Mouse (Mus musculus): ENCODE measurements around the gene Tmem205. TPM values are rescaled to one million over a fixed set of nuclear protein-coding genes. Genes with fewer than 3 reads are reported as not detected.

The Tmem205 gene
- polyA plus RNA-seq (2014; fragmentation: Illumina TruSeq; extraction: RNeasy Lipid Tissue Mini Kit (QIAGEN cat#74804); ENCODE audit: low read depth, low replicate concordance): 141 TPM

DNA sequence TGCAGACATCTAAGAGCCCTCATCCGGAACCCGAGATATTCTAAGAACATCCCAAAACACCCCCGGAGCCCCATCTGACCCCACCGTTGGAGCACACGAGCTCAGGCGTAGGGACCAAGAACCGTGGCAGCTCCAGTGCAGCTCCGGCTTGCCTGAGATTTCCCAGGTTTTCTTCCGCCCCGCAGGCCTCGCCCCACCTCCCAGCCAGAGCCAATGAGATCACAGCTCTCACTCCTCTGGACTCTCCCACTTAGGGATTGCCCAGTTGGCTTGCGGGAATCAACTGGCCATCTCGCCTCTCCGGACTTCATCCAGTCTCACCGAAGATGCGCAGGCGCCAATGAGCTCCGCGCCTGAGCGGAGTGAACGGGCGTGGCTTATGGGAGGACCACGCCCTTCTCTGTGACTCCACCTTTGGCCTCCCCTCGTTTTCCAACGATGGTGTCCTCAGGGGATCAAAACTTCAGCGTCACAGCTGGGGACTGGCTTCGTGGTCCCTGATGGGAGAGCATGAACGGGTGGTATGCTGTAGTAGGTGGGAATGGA, at the start of gene Tmem205, which contains the start of gene Ccdc159:
Gene Tmem205 (minus strand): TSS at position 349 of the 546 bp plus-strand sequence.
Gene Ccdc159 (plus strand): TSS at position 264 of the 546 bp plus-strand sequence.

DNA sequence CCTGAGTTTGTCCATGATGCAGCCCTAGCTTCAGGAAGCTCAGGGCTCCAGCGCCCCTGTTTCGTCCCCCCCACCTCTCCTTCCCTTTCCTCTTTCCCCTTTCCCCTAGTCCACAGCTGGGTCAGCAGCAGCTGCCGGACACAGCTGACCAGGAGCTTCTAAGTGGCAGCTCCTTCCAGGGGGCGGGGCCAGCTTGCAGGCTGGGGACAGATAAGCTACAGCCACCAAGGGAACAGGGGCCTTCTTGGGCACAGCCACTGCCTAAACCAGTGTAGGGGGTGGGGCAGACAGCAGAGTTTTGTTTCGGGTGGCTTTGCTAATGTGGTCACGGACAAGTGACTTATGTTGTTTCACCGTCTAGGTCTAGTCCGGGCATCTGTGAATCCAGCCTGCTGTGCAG, 36.1 kb upstream of the Tmem205 start, which contains the start of gene Epor:
Gene Epor (minus strand): TSS at position 90 of the 400 bp plus-strand sequence.

DNA sequence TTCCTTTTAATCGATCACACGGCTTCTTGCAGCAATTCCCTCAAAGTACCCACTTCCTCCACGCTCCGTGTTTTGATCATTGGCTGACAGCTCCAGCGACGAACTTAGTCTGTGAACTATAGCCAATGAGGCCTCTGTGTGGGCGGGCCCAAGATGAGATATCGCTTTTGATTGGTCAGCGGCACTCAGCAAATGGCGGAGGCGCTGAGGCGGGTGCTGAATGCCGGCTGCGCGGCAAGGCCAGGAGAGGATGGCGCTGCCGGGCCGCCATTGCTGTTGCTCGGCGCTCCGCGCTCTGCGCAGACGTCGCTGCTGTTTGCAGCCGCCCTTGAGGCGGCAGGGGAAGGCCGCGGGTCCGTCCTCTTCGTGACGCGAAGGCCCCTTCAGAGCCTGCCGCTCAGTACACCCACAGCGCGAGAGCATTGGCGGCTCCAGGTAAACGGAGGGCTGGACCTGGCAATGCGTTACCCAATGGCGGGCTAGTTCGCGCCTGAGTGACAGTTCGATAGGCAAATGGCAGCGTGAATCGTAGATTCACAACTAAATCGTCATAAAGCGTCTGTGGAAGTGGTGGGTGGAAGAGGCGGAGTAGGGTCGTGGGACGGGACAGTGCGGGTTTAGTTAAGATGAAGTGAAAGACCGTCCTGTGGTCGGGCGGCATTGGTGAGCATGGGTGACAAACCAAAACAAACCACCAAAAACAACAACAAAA, 28.4 kb upstream of the Tmem205 start, which contains the start of gene Swsap1:
Gene Swsap1 (plus strand): TSS at position 186 of the 712 bp plus-strand sequence.

DNA sequence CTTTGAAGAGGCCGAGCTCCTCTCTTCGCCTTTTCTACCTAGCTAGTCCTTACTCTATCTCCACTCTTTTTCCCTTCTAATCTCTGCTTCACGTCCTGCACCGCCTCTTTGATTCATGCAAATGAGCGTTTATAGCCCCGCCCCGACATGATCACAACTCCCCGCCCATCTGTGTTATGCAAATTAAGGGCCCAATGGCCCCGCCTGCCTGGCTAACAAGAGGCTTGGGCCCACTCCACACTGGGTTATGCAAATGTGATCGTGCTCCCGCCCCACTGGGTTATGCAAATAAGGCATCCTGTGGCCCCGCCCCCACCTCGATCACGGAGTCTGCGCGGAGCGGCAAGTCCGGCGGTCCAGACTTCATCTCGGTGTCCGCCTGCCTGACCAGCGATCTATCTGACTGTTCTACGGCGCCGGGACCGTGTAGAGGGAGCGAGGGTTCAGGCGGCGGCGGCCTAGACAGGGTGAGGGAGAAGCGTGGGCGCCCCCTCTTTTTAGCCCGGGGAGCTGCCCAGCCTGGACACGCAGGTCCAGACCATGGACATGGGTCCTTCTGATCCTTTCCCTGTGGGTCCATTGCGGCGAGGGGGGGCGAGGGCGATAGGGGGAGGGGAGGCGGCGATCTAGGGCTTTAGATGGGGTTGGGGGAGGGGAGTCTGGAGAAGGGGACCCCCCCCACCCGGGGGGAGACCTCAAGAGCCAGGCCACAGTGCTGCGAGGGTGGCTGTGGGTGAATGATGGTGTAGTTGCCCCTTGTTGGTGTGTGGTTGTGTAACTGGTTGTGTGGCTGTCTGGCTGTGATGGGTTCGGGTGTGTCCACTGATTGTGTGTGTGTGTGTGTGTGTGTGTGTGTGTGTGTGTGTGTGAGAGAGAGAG, 9.6 kb upstream of the Tmem205 start, which contains the start of gene Plppr2:
Gene Plppr2 (plus strand): TSS at position 342 of the 879 bp plus-strand sequence.

DNA sequence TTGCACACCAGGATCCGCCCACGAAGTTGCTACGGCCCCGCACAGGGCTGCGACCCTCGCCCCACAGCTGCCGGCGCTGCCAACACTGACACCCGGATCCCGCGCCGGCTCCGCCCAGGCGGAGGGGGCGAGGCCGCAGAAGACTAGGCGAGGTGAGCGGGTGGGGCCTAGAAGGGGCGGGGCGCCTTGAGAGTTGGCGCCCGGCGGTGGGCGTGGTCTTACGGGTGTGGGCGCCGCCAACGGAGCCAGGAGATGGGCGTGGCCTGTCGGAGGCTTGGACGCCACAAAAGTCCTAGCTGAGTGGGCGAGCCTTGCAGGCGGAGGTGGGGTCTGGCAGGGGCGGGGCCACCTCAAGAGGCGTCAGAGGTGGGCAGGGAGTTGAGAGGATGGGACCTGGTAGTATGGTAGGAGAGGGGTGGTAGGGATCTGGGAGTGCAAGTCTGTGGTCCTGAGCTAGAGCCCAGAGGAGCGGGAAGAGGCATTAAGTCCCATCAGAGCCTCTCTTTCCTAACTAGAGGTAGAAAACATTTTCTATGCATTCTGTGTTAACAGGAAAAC, 9.2 kb downstream of the Tmem205 start, which contains the start of gene Rab3d:
Gene Rab3d (minus strand): TSS at position 158 of the 558 bp plus-strand sequence.

Other genes starting within 250 kb of the Tmem205 start
- 20.8 TPM for gene Ldlr, start 204.1 kb downstream of the Tmem205 start, polyA plus RNA-seq (2014; fragmentation: Illumina TruSeq; extraction: RNeasy Lipid Tissue Mini Kit (QIAGEN cat#74804); ENCODE audit: low read depth, low replicate concordance)
- 2.0 TPM for gene Spc24, start 167.3 kb downstream of the Tmem205 start, polyA plus RNA-seq (2014; fragmentation: Illumina TruSeq; extraction: RNeasy Lipid Tissue Mini Kit (QIAGEN cat#74804); ENCODE audit: low read depth, low replicate concordance)
- 19.9 TPM for gene Kank2, start 128.8 kb downstream of the Tmem205 start, polyA plus RNA-seq (2014; fragmentation: Illumina TruSeq; extraction: RNeasy Lipid Tissue Mini Kit (QIAGEN cat#74804); ENCODE audit: low read depth, low replicate concordance)
- gene Angptl8, start 92.0 kb downstream of the Tmem205 start, polyA plus RNA-seq (2014; fragmentation: Illumina TruSeq; extraction: RNeasy Lipid Tissue Mini Kit (QIAGEN cat#74804); ENCODE audit: low read depth, low replicate concordance): 3.0 TPM
- gene Dock6, start 74.9 kb downstream of the Tmem205 start, polyA plus RNA-seq (2014; fragmentation: Illumina TruSeq; extraction: RNeasy Lipid Tissue Mini Kit (QIAGEN cat#74804); ENCODE audit: low read depth, low replicate concordance): 30.9 TPM
- 36.3 TPM for gene Rab3d, start 9.4 kb downstream of the Tmem205 start, polyA plus RNA-seq (2014; fragmentation: Illumina TruSeq; extraction: RNeasy Lipid Tissue Mini Kit (QIAGEN cat#74804); ENCODE audit: low read depth, low replicate concordance)
- gene Ccdc159, start 85 bp downstream of the Tmem205 start, polyA plus RNA-seq (2014; fragmentation: Illumina TruSeq; extraction: RNeasy Lipid Tissue Mini Kit (QIAGEN cat#74804); ENCODE audit: low read depth, low replicate concordance): 8.7 TPM
- 7.7 TPM for gene Plppr2, start 9.5 kb upstream of the Tmem205 start, polyA plus RNA-seq (2014; fragmentation: Illumina TruSeq; extraction: RNeasy Lipid Tissue Mini Kit (QIAGEN cat#74804); ENCODE audit: low read depth, low replicate concordance)
- gene Swsap1, start 28.2 kb upstream of the Tmem205 start, polyA plus RNA-seq (2014; fragmentation: Illumina TruSeq; extraction: RNeasy Lipid Tissue Mini Kit (QIAGEN cat#74804); ENCODE audit: low read depth, low replicate concordance): 15.6 TPM
- gene Epor, start 36.0 kb upstream of the Tmem205 start, polyA plus RNA-seq (2014; fragmentation: Illumina TruSeq; extraction: RNeasy Lipid Tissue Mini Kit (QIAGEN cat#74804); ENCODE audit: low read depth, low replicate concordance): 4.1 TPM
- gene Rgl3, start 61.9 kb upstream of the Tmem205 start, polyA plus RNA-seq (2014; fragmentation: Illumina TruSeq; extraction: RNeasy Lipid Tissue Mini Kit (QIAGEN cat#74804); ENCODE audit: low read depth, low replicate concordance): 23.4 TPM
- 2.1 TPM for gene Ccdc151, start 75.1 kb upstream of the Tmem205 start, polyA plus RNA-seq (2014; fragmentation: Illumina TruSeq; extraction: RNeasy Lipid Tissue Mini Kit (QIAGEN cat#74804); ENCODE audit: low read depth, low replicate concordance)
- gene Prkcsh, start 75.2 kb upstream of the Tmem205 start, polyA plus RNA-seq (2014; fragmentation: Illumina TruSeq; extraction: RNeasy Lipid Tissue Mini Kit (QIAGEN cat#74804); ENCODE audit: low read depth, low replicate concordance): 107 TPM
- gene Elavl3, start 124.5 kb upstream of the Tmem205 start, polyA plus RNA-seq (2014; fragmentation: Illumina TruSeq; extraction: RNeasy Lipid Tissue Mini Kit (QIAGEN cat#74804); ENCODE audit: low read depth, low replicate concordance): 0.05 TPM
- gene Gm49318, start 143.7 kb upstream of the Tmem205 start, polyA plus RNA-seq (2014; fragmentation: Illumina TruSeq; extraction: RNeasy Lipid Tissue Mini Kit (QIAGEN cat#74804); ENCODE audit: low read depth, low replicate concordance): not detected
- 7.2 TPM for gene Zfp653, start 143.8 kb upstream of the Tmem205 start, polyA plus RNA-seq (2014; fragmentation: Illumina TruSeq; extraction: RNeasy Lipid Tissue Mini Kit (QIAGEN cat#74804); ENCODE audit: low read depth, low replicate concordance)
- gene Ecsit, start 157.9 kb upstream of the Tmem205 start, polyA plus RNA-seq (2014; fragmentation: Illumina TruSeq; extraction: RNeasy Lipid Tissue Mini Kit (QIAGEN cat#74804); ENCODE audit: low read depth, low replicate concordance): 26.5 TPM
- 56.7 TPM for gene Cnn1, start 171.7 kb upstream of the Tmem205 start, polyA plus RNA-seq (2014; fragmentation: Illumina TruSeq; extraction: RNeasy Lipid Tissue Mini Kit (QIAGEN cat#74804); ENCODE audit: low read depth, low replicate concordance)
- gene Elof1, start 189.6 kb upstream of the Tmem205 start, polyA plus RNA-seq (2014; fragmentation: Illumina TruSeq; extraction: RNeasy Lipid Tissue Mini Kit (QIAGEN cat#74804); ENCODE audit: low read depth, low replicate concordance): 111 TPM
- gene Acp5, start 208.2 kb upstream of the Tmem205 start, polyA plus RNA-seq (2014; fragmentation: Illumina TruSeq; extraction: RNeasy Lipid Tissue Mini Kit (QIAGEN cat#74804); ENCODE audit: low read depth, low replicate concordance): 206 TPM
- gene Pigyl, start 229.3 kb upstream of the Tmem205 start, polyA plus RNA-seq (2014; fragmentation: Illumina TruSeq; extraction: RNeasy Lipid Tissue Mini Kit (QIAGEN cat#74804); ENCODE audit: low read depth, low replicate concordance): 59.1 TPM

All from adipose tissue, adult 10 weeks (tissue).